Mouse (Mus musculus): ENCODE measurements around the gene Gm37240. TPM values are rescaled to one million over a fixed set of nuclear protein-coding genes. Genes with fewer than 3 reads are reported as not detected.

Gene Gm37240
- polyA plus RNA-seq, 1 experiment from 2014 or later = not detected

- H3K4me3 ChIP-seq = no peak overlapping the region
- no peaks in the 10 kb centered on the region for H3K36me3 ChIP-seq
- 0 out of 2 replicates have a peak, but pooled peaks cover 6% of the 10 kb centered on the region for H3K4me1 ChIP-seq (replicated peaks)
- H3K9ac ChIP-seq = no peak overlapping the region
- no peak overlapping the region for H3K4me2 ChIP-seq
- no peaks in the 10 kb centered on the region for H3K9me3 ChIP-seq
- no peak overlapping the region for H3K27ac ChIP-seq (replicated peaks)
- no peak for ATAC-seq (ENCODE audit: low read depth)
- WGBS = 80% methylated on average over 9 of the region's 9 CpGs
- no peaks in the 10 kb centered on the region for H3K27me3 ChIP-seq
Measured at GRCm38 (mm10) chr3:84917903-84918679, 969.2 kb downstream of the Gm37240 start.

- Histone ChIP-seq H3K4me2 (no peak overlapping the region), H3K36me3 (no peaks in the 10 kb centered on the region), H3K27ac (replicated peaks) (no peak overlapping the region), H3K9ac (no peak overlapping the region), H3K9me3 (no peaks in the 10 kb centered on the region), H3K4me1 (replicated peaks) (0 out of 2 replicates have a peak, but pooled peaks cover 4% of the 10 kb centered on the region), H3K27me3 (no peaks in the 10 kb centered on the region), H3K4me3 (no peak overlapping the region)
- 68% methylated on average over 1 of the region's 1 CpGs for WGBS
- no peak for ATAC-seq (ENCODE audit: low read depth)
Measured at GRCm38 (mm10) chr3:84914284-84914683, 973.0 kb downstream of the Gm37240 start.

GRCm38 (mm10) chr3:84906528-84906927, 980.8 kb downstream of the Gm37240 start:
- no peak overlapping the region for H3K4me3 ChIP-seq
- no peaks in the 10 kb centered on the region for H3K27me3 ChIP-seq
- WGBS = 13% methylated on average over 1 of the region's 1 CpGs
- ATAC-seq (ENCODE audit: low read depth) = no peak
- H3K4me2 ChIP-seq = no peak overlapping the region
- H3K27ac ChIP-seq (replicated peaks) = no peak overlapping the region
- no peaks in the 10 kb centered on the region for H3K9me3 ChIP-seq
- H3K36me3 ChIP-seq = no peaks in the 10 kb centered on the region
- no peak overlapping the region for H3K9ac ChIP-seq
- no peaks in the 10 kb centered on the region for H3K4me1 ChIP-seq (replicated peaks)

- no peak for ATAC-seq (ENCODE audit: low read depth)
- no peak overlapping the region for H3K4me2 ChIP-seq
- WGBS = 90% methylated on average over 8 of the region's 8 CpGs
Measured at GRCm38 (mm10) chr3:84897952-84898351, 989.4 kb downstream of the Gm37240 start.

GRCm38 (mm10) chr3:84890983-84891382, 996.3 kb downstream of the Gm37240 start:
- Histone ChIP-seq H3K9me3 (no peaks in the 10 kb centered on the region), H3K4me2 (no peak overlapping the region), H3K4me1 (replicated peaks) (no peaks in the 10 kb centered on the region), H3K4me3 (no peak overlapping the region), H3K36me3 (no peaks in the 10 kb centered on the region), H3K27ac (replicated peaks) (no peak overlapping the region), H3K9ac (no peak overlapping the region), H3K27me3 (no peaks in the 10 kb centered on the region)
- no peak for ATAC-seq (ENCODE audit: low read depth)
- 96% methylated on average over 5 of the region's 5 CpGs for WGBS

More at GRCm38 (mm10) chr3:84897952-84898351, 989.4 kb downstream of the Gm37240 start:
- H3K36me3 ChIP-seq = no peaks in the 10 kb centered on the region
- no peak overlapping the region for H3K4me3 ChIP-seq
- H3K27ac ChIP-seq (replicated peaks) = no peak overlapping the region
- no peaks in the 10 kb centered on the region for H3K9me3 ChIP-seq
- H3K9ac ChIP-seq = no peak overlapping the region
- H3K27me3 ChIP-seq = no peaks in the 10 kb centered on the region
- no peaks in the 10 kb centered on the region for H3K4me1 ChIP-seq (replicated peaks)

GRCm38 (mm10) chr3:84889648-84890047, 997.7 kb downstream of the Gm37240 start:
- no peak for ATAC-seq (ENCODE audit: low read depth)
- no peak overlapping the region for H3K4me3 ChIP-seq

GRCm38 (mm10) chr3:84883817-84884483, 1003.4 kb downstream of the Gm37240 start:
- H3K4me3 ChIP-seq = no peak overlapping the region
- H3K27ac ChIP-seq (replicated peaks) = no peak overlapping the region
- WGBS = 35% methylated on average over 11 of the region's 11 CpGs
- ATAC-seq (ENCODE audit: low read depth) = peak; percentile 40; the same call in 1 of the 2 replicates
- no peaks in the 10 kb centered on the region for H3K9me3 ChIP-seq
- no peak overlapping the region for H3K4me2 ChIP-seq
- 0 out of 2 replicates have a peak, but pooled peaks cover 7% of the 10 kb centered on the region for H3K4me1 ChIP-seq (replicated peaks)
- no peaks in the 10 kb centered on the region for H3K36me3 ChIP-seq
- no peaks in the 10 kb centered on the region for H3K27me3 ChIP-seq
- H3K9ac ChIP-seq = no peak overlapping the region

More at GRCm38 (mm10) chr3:84889648-84890047, 997.7 kb downstream of the Gm37240 start:
- 81% methylated on average over 1 of the region's 1 CpGs for WGBS
- Histone ChIP-seq H3K4me2 (no peak overlapping the region), H3K9me3 (no peaks in the 10 kb centered on the region), H3K27ac (replicated peaks) (no peak overlapping the region), H3K9ac (no peak overlapping the region), H3K27me3 (no peaks in the 10 kb centered on the region), H3K36me3 (no peaks in the 10 kb centered on the region), H3K4me1 (replicated peaks) (no peaks in the 10 kb centered on the region)

GRCm38 (mm10) chr3:84876211-84876610, 1011.1 kb downstream of the Gm37240 start:
- H3K36me3 ChIP-seq = no peaks in the 10 kb centered on the region
- 76% methylated on average over 4 of the region's 4 CpGs for WGBS
- peak; percentile 61; the same call in 1 of the 2 replicates for ATAC-seq (ENCODE audit: low read depth)
- H3K27me3 ChIP-seq = no peaks in the 10 kb centered on the region
- H3K9me3 ChIP-seq = no peaks in the 10 kb centered on the region
- no peak overlapping the region for H3K4me2 ChIP-seq
- H3K9ac ChIP-seq = no peak overlapping the region
- H3K4me1 ChIP-seq (replicated peaks) = no peaks in the 10 kb centered on the region
- H3K27ac ChIP-seq (replicated peaks) = no peak overlapping the region
- H3K4me3 ChIP-seq = no peak overlapping the region

GRCm38 (mm10) chr3:84875306-84875705, 1012.0 kb downstream of the Gm37240 start:
- WGBS = 82% methylated on average over 9 of the region's 9 CpGs
- H3K4me2 ChIP-seq = no peak overlapping the region
- no peaks in the 10 kb centered on the region for H3K4me1 ChIP-seq (replicated peaks)
- no peak overlapping the region for H3K9ac ChIP-seq
- H3K9me3 ChIP-seq = no peaks in the 10 kb centered on the region
- H3K4me3 ChIP-seq = no peak overlapping the region
- no peaks in the 10 kb centered on the region for H3K36me3 ChIP-seq
- H3K27ac ChIP-seq (replicated peaks) = no peak overlapping the region
- no peaks in the 10 kb centered on the region for H3K27me3 ChIP-seq
- no peak for ATAC-seq (ENCODE audit: low read depth)

GRCm38 (mm10) chr3:84870126-84870525, 1017.2 kb downstream of the Gm37240 start:
- no peak for ATAC-seq (ENCODE audit: low read depth)
- no peaks in the 10 kb centered on the region for H3K9me3 ChIP-seq
- no peak overlapping the region for H3K4me3 ChIP-seq
- no peak overlapping the region for H3K9ac ChIP-seq
- H3K27ac ChIP-seq (replicated peaks) = no peak overlapping the region
- no peaks in the 10 kb centered on the region for H3K27me3 ChIP-seq
- peaks cover 23% of the 10 kb centered on the region for H3K4me1 ChIP-seq (replicated peaks)
- H3K4me2 ChIP-seq = no peak overlapping the region
- no peaks in the 10 kb centered on the region for H3K36me3 ChIP-seq

- no peak for ATAC-seq (ENCODE audit: low read depth)
- no peak overlapping the region for H3K4me3 ChIP-seq
Measured at GRCm38 (mm10) chr3:84867991-84868390, 1019.3 kb downstream of the Gm37240 start.

GRCm38 (mm10) chr3:84867434-84867975, 1019.8 kb downstream of the Gm37240 start:
- Histone ChIP-seq H3K4me2 (no peak overlapping the region), H3K9ac (no peak overlapping the region), H3K9me3 (no peaks in the 10 kb centered on the region), H3K4me3 (no peak overlapping the region), H3K4me1 (replicated peaks) (peaks cover 23% of the 10 kb centered on the region), H3K36me3 (no peaks in the 10 kb centered on the region), H3K27ac (replicated peaks) (peak overlapping the region; percentile 38), H3K27me3 (no peaks in the 10 kb centered on the region)
- 50% methylated on average over 1 of the region's 1 CpGs for WGBS
- ATAC-seq (ENCODE audit: low read depth) = no peak

More at GRCm38 (mm10) chr3:84867991-84868390, 1019.3 kb downstream of the Gm37240 start:
- Histone ChIP-seq H3K27me3 (no peaks in the 10 kb centered on the region), H3K4me2 (no peak overlapping the region), H3K9ac (no peak overlapping the region), H3K36me3 (no peaks in the 10 kb centered on the region), H3K27ac (replicated peaks) (peak overlapping the region; percentile 38; the same call in 1 of the 2 replicates), H3K9me3 (no peaks in the 10 kb centered on the region), H3K4me1 (replicated peaks) (peaks cover 23% of the 10 kb centered on the region)
- WGBS = 3% methylated on average over 1 of the region's 1 CpGs

All from neural tube, embryonic 13.5 days (tissue).